Mouse (Mus musculus): Measurements from ENCODE around the gene Fstl3. TPM values are rescaled to one million over a fixed set of nuclear protein-coding genes. Genes with fewer than 3 reads are reported as not detected.

The Fstl3 gene
- total RNA-seq, 4 experiments from 2014 or later: 0.73 to 1.2 (median 1.1) TPM

- no peak for DNase-seq (ENCODE audit: low spot score in 2 of 2)
Observed at GRCm38 (mm10) chr10:79808728-79809127, 31.7 kb downstream of the Fstl3 start.

GRCm38 (mm10) chr10:79811736-79812637 lies 34.9 kb downstream of the Fstl3 start:
- DNase-seq (ENCODE audit: low spot score in 2 of 2): peak; percentile 57 to 65

GRCm38 (mm10) chr10:79814271-79814842 lies 37.3 kb downstream of the Fstl3 start:
- no peak for DNase-seq (ENCODE audit: low spot score in 2 of 2)

GRCm38 (mm10) chr10:79815671-79816494 lies 38.8 kb downstream of the Fstl3 start:
- no peak for DNase-seq (ENCODE audit: low spot score in 2 of 2)

GRCm38 (mm10) chr10:79817111-79817510 lies 40.0 kb downstream of the Fstl3 start:
- DNase-seq (ENCODE audit: low spot score in 2 of 2): no peak

GRCm38 (mm10) chr10:79818225-79818624 lies 41.2 kb downstream of the Fstl3 start:
- no peak for DNase-seq (ENCODE audit: low spot score in 2 of 2)

- DNase-seq (ENCODE audit: low spot score in 2 of 2): no peak
Observed at GRCm38 (mm10) chr10:79819606-79820005, 42.5 kb downstream of the Fstl3 start.

- no peak for DNase-seq (ENCODE audit: low spot score in 2 of 2)
Observed at GRCm38 (mm10) chr10:79820277-79820676, 43.2 kb downstream of the Fstl3 start.

- DNase-seq (ENCODE audit: low spot score in 2 of 2): no peak
Observed at GRCm38 (mm10) chr10:79820782-79821181, 43.7 kb downstream of the Fstl3 start, which contains the start of gene Misp. TSS of gene Misp (plus strand) at chr10:79820989.

GRCm38 (mm10) chr10:79821731-79822130 lies 44.7 kb downstream of the Fstl3 start:
- no peak for DNase-seq (ENCODE audit: low spot score in 2 of 2)

GRCm38 (mm10) chr10:79822372-79822771 lies 45.3 kb downstream of the Fstl3 start:
- DNase-seq (ENCODE audit: low spot score in 2 of 2): no peak

- no peak for DNase-seq (ENCODE audit: low spot score in 2 of 2)
Observed at GRCm38 (mm10) chr10:79823011-79823410, 45.9 kb downstream of the Fstl3 start.

- no peak for DNase-seq (ENCODE audit: low spot score in 2 of 2)
Observed at GRCm38 (mm10) chr10:79824413-79824812, 47.3 kb downstream of the Fstl3 start.

GRCm38 (mm10) chr10:79831583-79831982 lies 54.5 kb downstream of the Fstl3 start:
- no peak for DNase-seq (ENCODE audit: low spot score in 2 of 2)

Other genes starting within 250 kb of the Fstl3 start
- gene Plpp2, start 243.5 kb upstream of the Fstl3 start, total RNA-seq (2022): 1 to 10 TPM in 1 of 4 experiments, under 1 TPM in 3; 0.29 to 1.3 (median 0.50) TPM
- 10 to 100 TPM; 20.1 to 23.4 (median 21.2) TPM for gene Mier2, start 222.1 kb upstream of the Fstl3 start, total RNA-seq (2022)
- not detected for gene Theg, start 189.9 kb upstream of the Fstl3 start, total RNA-seq (2022)
- 1 to 10 TPM in 1 of 4 experiments, under 1 TPM in 3; 0.22 to 1.1 (median 0.68) TPM for gene C2cd4c, start 163.2 kb upstream of the Fstl3 start, total RNA-seq (2022)
- gene Shc2, start 139.4 kb upstream of the Fstl3 start, total RNA-seq (2022): 10 to 100 TPM in 2 of 4 experiments, 1 to 10 TPM in 2; 5.4 to 13.0 (median 8.7) TPM
- 100 to 1,000 TPM in 1 of 4 experiments, 10 to 100 TPM in 3; 32.0 to 113 (median 56.6) TPM for gene Odf3l2, start 131.5 kb upstream of the Fstl3 start, total RNA-seq (2022)
- not detected for gene Madcam1, start 112.7 kb upstream of the Fstl3 start, total RNA-seq (2022)
- gene Tpgs1, start 107.9 kb upstream of the Fstl3 start, total RNA-seq (2022): 10 to 100 TPM; 17.6 to 21.1 (median 20.1) TPM
- 100 to 1,000 TPM; 381 to 451 (median 390) TPM for gene Cdc34, start 95.1 kb upstream of the Fstl3 start, total RNA-seq (2022)
- gene Gzmm, start 88.3 kb upstream of the Fstl3 start, total RNA-seq (2022): 10 to 100 TPM in 3 of 4 experiments, 1 to 10 TPM in 1; 9.9 to 15.9 (median 10.2) TPM
- 100 to 1,000 TPM; 524 to 920 (median 651) TPM for gene Bsg, start 72.8 kb upstream of the Fstl3 start, total RNA-seq (2022)
- gene Hcn2, start 60.6 kb upstream of the Fstl3 start, total RNA-seq (2022): under 1 TPM; 0.39 to 0.86 (median 0.73) TPM
- 10 to 100 TPM; 34.1 to 47.2 (median 38.3) TPM for gene Polrmt, start 30.7 kb upstream of the Fstl3 start, total RNA-seq (2022)
- gene Fgf22, start 22.2 kb upstream of the Fstl3 start, total RNA-seq (2022): not detected
- 10 to 100 TPM; 51.9 to 80.5 (median 53.3) TPM for gene Rnf126, start 10.3 kb upstream of the Fstl3 start, total RNA-seq (2022)
- not detected for gene Prss57, start 13.7 kb downstream of the Fstl3 start, total RNA-seq (2022)
- gene Palm, start 16.3 kb downstream of the Fstl3 start, total RNA-seq (2022): 10 to 100 TPM in 3 of 4 experiments, 1 to 10 TPM in 1; 6.8 to 12.3 (median 11.2) TPM
- gene Misp, start 43.7 kb downstream of the Fstl3 start, total RNA-seq (2022): not detected
- gene Ptbp1, start 77.2 kb downstream of the Fstl3 start, total RNA-seq (2022): 10 to 100 TPM; 11.8 to 19.3 (median 14.8) TPM
- gene Prtn3, start 97.2 kb downstream of the Fstl3 start, total RNA-seq (2022): not detected
- under 1 TPM in 1 of 4 experiments, not detected in 3; 0.40 TPM for gene Plppr3, start 97.4 kb downstream of the Fstl3 start, total RNA-seq (2022)
- not detected for gene Elane, start 109.0 kb downstream of the Fstl3 start, total RNA-seq (2022)
- gene Cfd, start 113.6 kb downstream of the Fstl3 start, total RNA-seq (2022): 100 to 1,000 TPM in 1 of 4 experiments, 10 to 100 TPM in 3; 10.7 to 257 (median 39.5) TPM
- 10 to 100 TPM; 30.8 to 37.1 (median 32.9) TPM for gene Med16, start 131.7 kb downstream of the Fstl3 start, total RNA-seq (2022)
- gene Gm26602, start 133.6 kb downstream of the Fstl3 start, total RNA-seq (2022): not detected
- gene Kiss1r, start 139.7 kb downstream of the Fstl3 start, total RNA-seq (2022): under 1 TPM; 0.13 to 0.36 (median 0.22) TPM
- 100 to 1,000 TPM; 124 to 137 (median 129) TPM for gene R3hdm4, start 143.9 kb downstream of the Fstl3 start, total RNA-seq (2022)
- 1 to 10 TPM; 1.5 to 2.3 (median 2.1) TPM for gene Arid3a, start 149.8 kb downstream of the Fstl3 start, total RNA-seq (2022)
- gene Wdr18, start 182.9 kb downstream of the Fstl3 start, total RNA-seq (2022): 10 to 100 TPM; 20.1 to 26.7 (median 23.0) TPM
- under 1 TPM; 0.13 to 0.52 (median 0.36) TPM for gene Grin3b, start 193.4 kb downstream of the Fstl3 start, total RNA-seq (2022)
- gene Tmem259, start 207.1 kb downstream of the Fstl3 start, total RNA-seq (2022): 10 to 100 TPM; 67.9 to 81.4 (median 74.4) TPM
- gene Cnn2, start 211.3 kb downstream of the Fstl3 start, total RNA-seq (2022): 1 to 10 TPM; 2.7 to 5.3 (median 4.3) TPM
- gene Abca7, start 219.2 kb downstream of the Fstl3 start, total RNA-seq (2022): 1 to 10 TPM; 7.3 to 8.6 (median 8.1) TPM
- 1 to 10 TPM in 2 of 4 experiments, under 1 TPM in 2; 0.48 to 1.3 (median 0.84) TPM for gene Arhgap45, start 239.4 kb downstream of the Fstl3 start, total RNA-seq (2022)